Mouse (Mus musculus) embryonic facial prominence, embryonic 14.5 days (tissue): Measurements from ENCODE around the gene Zfand4. TPM values are rescaled to one million over a fixed set of nuclear protein-coding genes. Genes with fewer than 3 reads are reported as not detected.

ENCODE experiments used
- ATAC-seq: fragments of 200-750 bp; cut with Nextera tagmentation; 2 replicates; pipeline ENCODE4 v1.8.0; 2017; ENCODE audit warnings: low read depth, moderate number of reproducible peaks, moderate TSS enrichment
- DNase-seq: peaks from one replicate; pipeline ENCODE4 v3.0.0-alpha.2; 2015; ENCODE audit warnings: low spot score
- H3K27ac ChIP-seq: fragments of 300-500 bp; sonication (generic); replicated peaks from 2 replicates; pipeline ENCODE4 v1.5.1; 2014; ENCODE audit warnings: low read depth, mild to moderate bottlenecking, low read length, moderate library complexity
- H3K27me3 ChIP-seq: fragments of 300-500 bp; sonication (generic); replicated peaks from 2 replicates; pipeline ENCODE4 v1.6.1; 2014; ENCODE audit warnings: low read length; ENCODE audit not compliant: control insufficient read depth, insufficient read depth
- H3K36me3 ChIP-seq: fragments of 300-500 bp; sonication (generic); 2 replicates; pipeline ENCODE4 v1.6.1; 2014; ENCODE audit warnings: low read length, mixed read lengths; ENCODE audit not compliant: control insufficient read depth, insufficient read depth
- H3K4me1 ChIP-seq: fragments of 300-500 bp; sonication (generic); 2 replicates; pipeline ENCODE4 v1.6.1; 2014; ENCODE audit warnings: antibody characterized with exemption, low read length; ENCODE audit not compliant: control insufficient read depth, insufficient read depth
- H3K4me2 ChIP-seq: fragments of 300-500 bp; sonication (generic); 2 replicates; pipeline ENCODE4 v1.6.1; 2014; ENCODE audit warnings: low read depth, mild to moderate bottlenecking, low read length, moderate library complexity, mixed read lengths
- H3K4me3 ChIP-seq: fragments of 300-500 bp; sonication (generic); 2 replicates; pipeline ENCODE4 v1.5.1; 2014; ENCODE audit warnings: low read depth, mild to moderate bottlenecking, low read length
- H3K9ac ChIP-seq: fragments of 300-500 bp; sonication (generic); 2 replicates; pipeline ENCODE4 v1.6.1; 2014; ENCODE audit warnings: low read depth, mild to moderate bottlenecking, low read length, moderate library complexity, mixed read lengths
- H3K9me3 ChIP-seq: fragments of 300-500 bp; sonication (generic); 2 replicates; pipeline ENCODE4 v1.6.1; 2016; ENCODE audit warnings: low read length; ENCODE audit not compliant: control insufficient read depth
- WGBS: fragments of 180-500 bp; shearing (Covaris S2); extraction: QIAGEN DNeasy Blood & Tissue Kit; methylation state at CpG from one replicate; pipeline ENCODE4 v1.1.7; 2014; 5-methylcytosine and 5-hydroxymethylcytosine counted together
- polyA plus RNA-seq: library from polyadenylated mRNA; unstranded; fragments of >200 nt; fragmentation: Nextera tagmentation; extraction: Ambion mirVana; gene quantifications from 2 replicates; pipeline ENCODE4 v1.2.1, GENCODE M21; 2014

Gene Zfand4
- polyA plus RNA-seq, 1 experiment from 2014 or later: 6.5 TPM

GRCm38 (mm10) chr6:116371500-116371899, 107.5 kb downstream of the Zfand4 start:
- DNase-seq: no peak
- H3K36me3 ChIP-seq: no peaks in the 10 kb centered on the region
- H3K4me3 ChIP-seq: no peak overlapping the region
- H3K27ac ChIP-seq: no peak overlapping the region
- no peaks in the 10 kb centered on the region for H3K9me3 ChIP-seq
- no peaks in the 10 kb centered on the region for H3K4me1 ChIP-seq
- no peak overlapping the region for H3K4me2 ChIP-seq
- no peak for ATAC-seq
- no peak overlapping the region for H3K9ac ChIP-seq
- no peaks in the 10 kb centered on the region for H3K27me3 ChIP-seq
- 83% methylated on average over 3 of the region's 3 CpGs for WGBS

- 77% methylated on average over 1 of the region's 1 CpGs for WGBS
- Histone ChIP-seq H3K27me3 (no peaks in the 10 kb centered on the region), H3K4me1 (no peaks in the 10 kb centered on the region), H3K27ac (no peak overlapping the region), H3K4me2 (no peak overlapping the region), H3K9me3 (no peaks in the 10 kb centered on the region), H3K36me3 (no peaks in the 10 kb centered on the region), H3K9ac (no peak overlapping the region), H3K4me3 (no peak overlapping the region)
- DNase-seq (no peak), ATAC-seq (no peak)
These were observed 110.1 kb downstream of the Zfand4 start for GRCm38 (mm10) chr6:116374136-116374535.

- no peaks in the 10 kb centered on the region for H3K27me3 ChIP-seq
- no peak for DNase-seq
- no peaks in the 10 kb centered on the region for H3K4me1 ChIP-seq
- H3K4me2 ChIP-seq: no peak overlapping the region
- no peak overlapping the region for H3K4me3 ChIP-seq
- no peaks in the 10 kb centered on the region for H3K36me3 ChIP-seq
- no peaks in the 10 kb centered on the region for H3K9me3 ChIP-seq
- no peak overlapping the region for H3K9ac ChIP-seq
- no peak for ATAC-seq
- H3K27ac ChIP-seq: no peak overlapping the region
These were observed 110.6 kb downstream of the Zfand4 start for GRCm38 (mm10) chr6:116374618-116375017.

GRCm38 (mm10) chr6:116378892-116379291, 114.9 kb downstream of the Zfand4 start:
- Histone ChIP-seq H3K9ac (no peak overlapping the region), H3K9me3 (no peaks in the 10 kb centered on the region), H3K27me3 (no peaks in the 10 kb centered on the region), H3K4me3 (no peak overlapping the region), H3K27ac (no peak overlapping the region), H3K36me3 (no peaks in the 10 kb centered on the region), H3K4me1 (0 out of 2 replicates have a peak, but pooled peaks cover 6% of the 10 kb centered on the region), H3K4me2 (no peak overlapping the region)
- DNase-seq: no peak
- WGBS: 86% methylated on average over 7 of the region's 7 CpGs
- no peak for ATAC-seq

Other genes with a start within 250 kb of the Zfand4 start
- gene Tmcc1, start 70.7 kb upstream of the Zfand4 start, polyA plus RNA-seq: 10.7 and 11.1 TPM in 2 replicates
- gene Washc2, start 56.2 kb upstream of the Zfand4 start, polyA plus RNA-seq: 36.9 and 43.3 TPM in 2 replicates
- 31.8 and 32.1 TPM in 2 replicates for gene March8, start 73.8 kb downstream of the Zfand4 start, polyA plus RNA-seq
- gene Alox5, start 197.0 kb downstream of the Zfand4 start, polyA plus RNA-seq: 2.0 and 2.4 TPM in 2 replicates
- gene Olfr211, start 224.9 kb downstream of the Zfand4 start, polyA plus RNA-seq: not detected in 2 replicates
- gene Olfr212, start 242.3 kb downstream of the Zfand4 start, polyA plus RNA-seq: not detected in 2 replicates